Mouse (Mus musculus) stomach, postnatal 0 days (tissue): ENCODE results near the gene Tns3. TPM values are rescaled to one million over a fixed set of nuclear protein-coding genes. Genes with fewer than 3 reads are reported as not detected.

Experiments
- ATAC-seq: fragments of 200-750 bp; cut with Nextera tagmentation; 2 replicates; pipeline ENCODE4 v1.8.0; 2017; ENCODE audit not compliant: low FRiP score, low TSS enrichment
- DNase-seq: peaks from one replicate; pipeline ENCODE4 v3.0.0-alpha.2; 2016; ENCODE audit warnings: low spot score
- H3K27ac ChIP-seq: fragments of 300-500 bp; sonication (generic); replicated peaks from 2 replicates; pipeline ENCODE4 v1.5.1; 2014; ENCODE audit warnings: mild to moderate bottlenecking, control low read depth
- H3K27me3 ChIP-seq: fragments of 300-500 bp; sonication (generic); 2 replicates; pipeline ENCODE4 v1.6.1; 2014; ENCODE audit warnings: low read length; ENCODE audit not compliant: control insufficient read depth, insufficient read depth
- H3K36me3 ChIP-seq: fragments of 300-500 bp; sonication (generic); 2 replicates; pipeline ENCODE4 v1.6.1; 2014; ENCODE audit warnings: low read length, mixed read lengths; ENCODE audit not compliant: control insufficient read depth, insufficient read depth
- H3K4me1 ChIP-seq: fragments of 300-500 bp; sonication (generic); replicated peaks from 2 replicates; pipeline ENCODE4 v1.6.1; 2014; ENCODE audit warnings: antibody characterized with exemption; ENCODE audit not compliant: control insufficient read depth, insufficient read depth
- H3K4me2 ChIP-seq: fragments of 300-500 bp; sonication (generic); replicated peaks from 2 replicates; pipeline ENCODE4 v1.6.1; 2014; ENCODE audit warnings: low read depth, mild to moderate bottlenecking, control low read depth, moderate library complexity
- H3K4me3 ChIP-seq: fragments of 300-500 bp; sonication (generic); 2 replicates; pipeline ENCODE4 v1.5.1; 2014; ENCODE audit warnings: low read depth, low read length, control low read depth
- H3K9ac ChIP-seq: fragments of 300-500 bp; sonication (generic); 2 replicates; pipeline ENCODE4 v1.6.1; 2014; ENCODE audit warnings: mild to moderate bottlenecking, low read length, control low read depth, mixed read lengths
- H3K9me3 ChIP-seq: fragments of 300-500 bp; sonication (generic); 2 replicates; pipeline ENCODE4 v1.6.1; 2016; ENCODE audit warnings: low read length; ENCODE audit not compliant: control insufficient read depth
- CTCF ChIP-seq: IDR thresholded peaks from 2 replicates; pipeline ENCODE4 v1.5.1; 2016; ENCODE audit warnings: antibody characterized with exemption, low read depth, mild to moderate bottlenecking, moderate library complexity
- EP300 ChIP-seq: optimal IDR thresholded peaks from 2 replicates; pipeline ENCODE3; 2016; ENCODE audit warnings: antibody characterized with exemption
- WGBS: fragments of 180-500 bp; shearing (Covaris S2); extraction: QIAGEN DNeasy Blood & Tissue Kit; methylation state at CpG from one replicate; pipeline ENCODE4 v1.1.7; 2014; 5-methylcytosine and 5-hydroxymethylcytosine counted together
- polyA plus RNA-seq: library from polyadenylated mRNA; unstranded; fragments of >200 nt; fragmentation: Nextera tagmentation; extraction: Ambion mirVana; gene quantifications from 2 replicates; pipeline ENCODE4 v1.2.1, GENCODE M21; 2015

Tns3 gene
- polyA plus RNA-seq, 1 experiment from 2014 or later, result 10.4 TPM

GRCm38 (mm10) chr11:8701400-8701799, 37.1 kb upstream of the Tns3 start:
- 30% methylated on average over 3 of the region's 3 CpGs for WGBS
- Histone ChIP-seq H3K9ac (no peak overlapping the region), H3K4me3 (no peak overlapping the region), H3K4me2 (no peak overlapping the region), H3K27me3 (no peaks in the 10 kb centered on the region), H3K9me3 (no peaks in the 10 kb centered on the region), H3K27ac (peak overlapping the region; percentile 63), H3K4me1 (peaks cover 4% of the 10 kb centered on the region; the same call in 1 of the 2 replicates), H3K36me3 (no peaks in the 10 kb centered on the region)
- DNase-seq (no peak), ATAC-seq (peak; percentile 35; the same call in 1 of the 2 replicates)
- TF ChIP-seq CTCF (no peak), EP300 (no peak)

GRCm38 (mm10) chr11:8700641-8701221, 36.4 kb upstream of the Tns3 start:
- Histone ChIP-seq H3K27ac (no peak overlapping the region; the same call in 1 of the 2 replicates), H3K4me1 (peaks cover 4% of the 10 kb centered on the region; the same call in 1 of the 2 replicates), H3K27me3 (no peaks in the 10 kb centered on the region), H3K9ac (peak overlapping the region; percentile 4; the same call in 1 of the 2 replicates), H3K4me3 (no peak overlapping the region), H3K9me3 (no peaks in the 10 kb centered on the region), H3K36me3 (no peaks in the 10 kb centered on the region), H3K4me2 (no peak overlapping the region)
- ATAC-seq (no peak), DNase-seq (no peak)
- TF ChIP-seq CTCF, result no peak
- no peak for TF ChIP-seq EP300
- 68% methylated on average over 8 of the region's 8 CpGs for WGBS

GRCm38 (mm10) chr11:8699777-8700176, 35.4 kb upstream of the Tns3 start:
- ATAC-seq (no peak), DNase-seq (no peak)
- no peak overlapping the region for H3K4me2 ChIP-seq
- no peak overlapping the region for H3K9ac ChIP-seq
- peaks cover 4% of the 10 kb centered on the region; the same call in 1 of the 2 replicates for H3K4me1 ChIP-seq
- H3K4me3 ChIP-seq, result no peak overlapping the region
- no peaks in the 10 kb centered on the region for H3K27me3 ChIP-seq
- TF ChIP-seq EP300 (no peak), CTCF (no peak)
- H3K27ac ChIP-seq, result no peak overlapping the region
- WGBS, result 81% methylated on average over 5 of the region's 5 CpGs
- H3K9me3 ChIP-seq, result no peaks in the 10 kb centered on the region
- H3K36me3 ChIP-seq, result no peaks in the 10 kb centered on the region

GRCm38 (mm10) chr11:8697670-8698069, 33.3 kb upstream of the Tns3 start:
- no peaks in the 10 kb centered on the region for H3K36me3 ChIP-seq
- no peak overlapping the region for H3K4me3 ChIP-seq
- no peak overlapping the region for H3K27ac ChIP-seq
- H3K27me3 ChIP-seq, result no peaks in the 10 kb centered on the region
- H3K4me2 ChIP-seq, result no peak overlapping the region
- H3K9ac ChIP-seq, result no peak overlapping the region
- ATAC-seq (no peak), DNase-seq (no peak)
- 87% methylated on average over 3 of the region's 3 CpGs for WGBS
- peaks cover 8% of the 10 kb centered on the region for H3K4me1 ChIP-seq
- no peaks in the 10 kb centered on the region for H3K9me3 ChIP-seq
- TF ChIP-seq EP300, result no peak
- TF ChIP-seq CTCF, result no peak

GRCm38 (mm10) chr11:8694096-8694495, 29.8 kb upstream of the Tns3 start:
- DNase-seq (no peak), ATAC-seq (no peak)
- Histone ChIP-seq H3K4me1 (peaks cover 10% of the 10 kb centered on the region), H3K9ac (no peak overlapping the region), H3K27me3 (no peaks in the 10 kb centered on the region), H3K4me2 (no peak overlapping the region), H3K27ac (no peak overlapping the region), H3K4me3 (no peak overlapping the region), H3K9me3 (no peaks in the 10 kb centered on the region), H3K36me3 (no peaks in the 10 kb centered on the region)
- 96% methylated on average over 5 of the region's 5 CpGs for WGBS
- TF ChIP-seq CTCF, result no peak
- no peak for TF ChIP-seq EP300

- peaks cover 10% of the 10 kb centered on the region for H3K4me1 ChIP-seq
- H3K9ac ChIP-seq, result no peak overlapping the region
- H3K27me3 ChIP-seq, result no peaks in the 10 kb centered on the region
- H3K9me3 ChIP-seq, result no peaks in the 10 kb centered on the region
- 0 out of 2 replicates have a peak overlapping the region, but pooled peaks have one; percentile 15 for H3K4me2 ChIP-seq
- no peaks in the 10 kb centered on the region for H3K36me3 ChIP-seq
- H3K4me3 ChIP-seq, result no peak overlapping the region
- DNase-seq, result peak; percentile 73
- H3K27ac ChIP-seq, result peak overlapping the region; percentile 69
- 16% methylated on average over 16 of the region's 16 CpGs for WGBS
- TF ChIP-seq EP300, result no peak
- peak; percentile 45 for TF ChIP-seq CTCF
- peak; percentile 82 for ATAC-seq
Observed at GRCm38 (mm10) chr11:8692536-8693471, 28.5 kb upstream of the Tns3 start.
